Mouse (Mus musculus): ENCODE results near the gene Sec14l4.

Sec14l4 gene

GRCm38 (mm10) chr11:4027561-4028334 is 3.5 kb upstream of the Sec14l4 start:
- no peak for DNase-seq (ENCODE audit: low spot score)

- DNase-seq (ENCODE audit: low spot score): no peak
These were observed 1.9 kb upstream of the Sec14l4 start for GRCm38 (mm10) chr11:4029343-4029742.

- DNase-seq (ENCODE audit: low spot score): no peak
These were observed 699 bp downstream of the Sec14l4 start for GRCm38 (mm10) chr11:4031961-4032360.

- DNase-seq (ENCODE audit: low spot score): no peak
These were observed 2.2 kb downstream of the Sec14l4 start for GRCm38 (mm10) chr11:4033471-4033870.

- no peak for DNase-seq (ENCODE audit: low spot score)
These were observed 2.9 kb downstream of the Sec14l4 start for GRCm38 (mm10) chr11:4034169-4034568.

- DNase-seq (ENCODE audit: low spot score): no peak
These were observed 4.0 kb downstream of the Sec14l4 start for GRCm38 (mm10) chr11:4035116-4035892.

- DNase-seq (ENCODE audit: low spot score): no peak
These were observed 4.7 kb downstream of the Sec14l4 start for GRCm38 (mm10) chr11:4035916-4036315.

- DNase-seq (ENCODE audit: low spot score): no peak
These were observed 5.3 kb downstream of the Sec14l4 start for GRCm38 (mm10) chr11:4036365-4037084.

- no peak for DNase-seq (ENCODE audit: low spot score)
These were observed 8.7 kb downstream of the Sec14l4 start for GRCm38 (mm10) chr11:4039951-4040350.

- DNase-seq (ENCODE audit: low spot score): no peak
These were observed 9.9 kb downstream of the Sec14l4 start for GRCm38 (mm10) chr11:4041123-4041625.

- no peak for DNase-seq (ENCODE audit: low spot score)
These were observed 11.8 kb downstream of the Sec14l4 start for GRCm38 (mm10) chr11:4043081-4043480.

- no peak for DNase-seq (ENCODE audit: low spot score)
These were observed 15.3 kb downstream of the Sec14l4 start for GRCm38 (mm10) chr11:4046526-4046925.

- no peak for DNase-seq (ENCODE audit: low spot score)
These were observed 16.5 kb downstream of the Sec14l4 start for GRCm38 (mm10) chr11:4047766-4048165.

GRCm38 (mm10) chr11:4048438-4048837 is 17.2 kb downstream of the Sec14l4 start:
- DNase-seq (ENCODE audit: low spot score): no peak

GRCm38 (mm10) chr11:4053586-4053985 is 22.3 kb downstream of the Sec14l4 start:
- peak; percentile 88 for DNase-seq (ENCODE audit: low spot score)

GRCm38 (mm10) chr11:4060866-4061575 is 29.8 kb downstream of the Sec14l4 start:
- no peak for DNase-seq (ENCODE audit: low spot score)

- no peak for DNase-seq (ENCODE audit: low spot score)
These were observed 31.3 kb downstream of the Sec14l4 start for GRCm38 (mm10) chr11:4062523-4062922.

- DNase-seq (ENCODE audit: low spot score): no peak
These were observed 31.7 kb downstream of the Sec14l4 start for GRCm38 (mm10) chr11:4062981-4063380.

- no peak for DNase-seq (ENCODE audit: low spot score)
These were observed 33.4 kb downstream of the Sec14l4 start, which contains the start of gene Sec14l3 for GRCm38 (mm10) chr11:4064627-4065122. TSS of gene Sec14l3 (plus strand) at chr11:4064841.

GRCm38 (mm10) chr11:4069664-4070063 is 38.4 kb downstream of the Sec14l4 start:
- no peak for DNase-seq (ENCODE audit: low spot score)

GRCm38 (mm10) chr11:4076633-4077032 is 45.4 kb downstream of the Sec14l4 start:
- DNase-seq (ENCODE audit: low spot score): peak; percentile 77

Measured in embryo, embryonic 10.5 days (tissue).